Mouse (Mus musculus) left cerebral cortex, postnatal 36 days (tissue): ENCODE data around the gene Irs2. TPM values are rescaled to one million over a fixed set of nuclear protein-coding genes. Genes with fewer than 3 reads are reported as not detected.
A peak's percentile ranks its signal among the peaks of the same experiment; 100 is the strongest.

Experiments used
- DNase-seq, 2 experiments: peaks; one replicate each; pipeline ENCODE4 v3.0.0; 2021 to 2022; ENCODE audit warnings: low spot score in 2 of 2, mixed read lengths in 1 of 2
- intact Hi-C: fragments of 180-260 bp; cut with DNase I; formaldehyde crosslinking; loops from one replicate; pipeline ENCODE4 v1.15.1; 2025
- total RNA-seq, 2 experiments: library from RNA; stranded (reverse); gene quantifications; 2 replicates each; pipeline ENCODE4 v1.2.3; 2021

Gene Irs2
- total RNA-seq, 2 experiments from 2014 or later = 49.7 to 66.6 TPM

DNA sequence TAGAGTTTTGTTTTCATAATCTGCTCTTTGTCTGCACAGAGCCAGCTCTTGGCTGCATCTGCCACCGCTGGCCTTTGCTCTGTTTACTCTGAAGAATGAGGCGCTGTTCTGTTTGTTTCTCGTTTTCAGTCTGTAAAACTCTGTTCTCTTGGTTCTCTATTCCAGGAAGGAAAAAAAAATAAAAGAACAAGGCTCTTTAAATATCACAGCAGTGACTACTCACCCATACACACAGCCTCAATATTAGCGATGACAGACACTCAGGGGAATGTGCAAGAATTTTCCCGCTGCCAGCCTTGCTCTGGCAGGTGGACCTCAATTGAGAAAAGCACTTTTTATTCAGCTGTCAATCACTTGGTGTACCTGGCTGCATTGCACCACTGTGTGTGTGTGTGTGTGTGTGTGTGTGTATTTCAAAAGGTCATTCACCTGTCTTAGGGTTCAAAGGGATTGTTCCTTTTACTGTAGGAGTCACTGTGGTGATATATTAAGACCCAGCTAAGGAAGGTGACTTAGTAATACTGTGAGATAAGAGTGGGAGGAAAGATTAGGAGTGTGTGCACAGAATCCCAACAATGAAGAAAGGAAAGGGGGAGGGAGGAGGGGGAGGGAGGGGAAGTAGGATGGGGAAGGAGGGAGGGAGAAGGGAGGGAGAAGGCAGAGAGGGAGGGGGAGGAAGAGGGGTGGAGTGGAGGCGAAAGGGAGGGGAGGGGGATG is 42.7 kb downstream of the Irs2 start:
- DNase-seq = no peak
- intact Hi-C loops = no loop called here

GRCm38 (mm10) chr8:10964511-10965099 is 43.7 kb downstream of the Irs2 start:
- intact Hi-C loops = no loop called here
- DNase-seq = no peak

- DNase-seq = no peak
- intact Hi-C loops = no loop called here
Measured at GRCm38 (mm10) chr8:10961989-10962388, 46.3 kb downstream of the Irs2 start.

DNA sequence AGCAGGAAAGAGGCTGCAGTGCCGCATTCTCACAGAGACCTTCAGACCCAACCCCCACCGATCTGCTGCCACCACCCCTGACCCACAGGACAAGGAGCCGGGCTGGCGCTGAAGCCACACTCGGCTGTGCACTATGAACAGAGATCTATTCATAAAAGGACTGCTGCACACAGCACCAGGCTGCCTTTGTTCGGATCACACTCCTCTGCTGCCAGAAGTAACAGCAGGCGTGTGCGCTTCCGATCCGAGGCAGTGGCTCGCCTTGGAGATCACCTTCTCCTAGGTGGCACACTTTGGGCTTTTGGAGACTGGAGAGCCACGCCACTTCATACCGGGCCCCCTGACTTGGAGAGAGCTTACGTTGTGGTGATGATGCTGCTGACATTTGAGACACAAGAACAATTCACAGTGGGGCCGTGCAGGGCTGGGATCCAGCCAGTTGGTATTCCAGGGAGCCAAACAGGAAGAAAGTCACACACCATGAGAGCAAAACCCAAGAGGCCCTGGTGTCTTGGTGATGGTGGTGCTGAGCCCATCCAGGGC is 47.9 kb downstream of the Irs2 start:
- DNase-seq = no peak
- intact Hi-C loops = no loop called here

- DNase-seq = no peak
- intact Hi-C loops = no loop called here
Measured at GRCm38 (mm10) chr8:10957292-10957955, 50.8 kb downstream of the Irs2 start.

DNA sequence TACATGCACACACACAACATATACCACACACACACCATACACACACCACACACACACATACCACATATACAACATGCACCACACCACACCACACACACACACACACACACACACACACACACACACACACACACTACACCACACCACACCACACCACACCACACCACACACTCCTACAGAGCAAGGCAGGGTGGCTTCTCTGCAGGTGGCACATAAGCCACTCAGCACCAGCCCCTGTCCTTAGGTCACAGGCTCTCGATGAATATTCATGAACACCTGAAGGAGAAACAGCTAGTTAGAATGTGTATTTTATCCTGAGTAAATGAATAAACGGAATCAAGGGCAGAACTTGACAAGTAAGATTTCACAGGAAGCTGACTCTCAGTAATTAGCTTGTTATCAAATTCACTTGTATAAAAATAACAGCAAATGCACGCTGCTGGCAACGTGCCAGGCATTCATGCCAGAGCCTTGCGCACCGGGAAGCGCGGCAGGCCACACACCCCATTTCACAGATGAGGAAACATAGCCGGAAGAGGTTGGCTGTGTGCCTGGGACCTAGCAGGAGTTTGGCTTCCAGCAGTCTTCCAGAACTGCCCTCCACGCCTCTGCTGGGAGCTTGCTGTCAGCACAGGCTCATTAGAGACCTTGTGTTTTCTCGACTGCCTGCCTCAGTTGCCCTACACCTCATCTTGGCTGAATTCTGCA is 54.8 kb downstream of the Irs2 start:
- intact Hi-C loops = no loop called here
- DNase-seq = peak in 1 of 2 experiments; percentile 45

GRCm38 (mm10) chr8:10952706-10953105 is 55.6 kb downstream of the Irs2 start:
- intact Hi-C loops = no loop called here
- DNase-seq = no peak

DNA sequence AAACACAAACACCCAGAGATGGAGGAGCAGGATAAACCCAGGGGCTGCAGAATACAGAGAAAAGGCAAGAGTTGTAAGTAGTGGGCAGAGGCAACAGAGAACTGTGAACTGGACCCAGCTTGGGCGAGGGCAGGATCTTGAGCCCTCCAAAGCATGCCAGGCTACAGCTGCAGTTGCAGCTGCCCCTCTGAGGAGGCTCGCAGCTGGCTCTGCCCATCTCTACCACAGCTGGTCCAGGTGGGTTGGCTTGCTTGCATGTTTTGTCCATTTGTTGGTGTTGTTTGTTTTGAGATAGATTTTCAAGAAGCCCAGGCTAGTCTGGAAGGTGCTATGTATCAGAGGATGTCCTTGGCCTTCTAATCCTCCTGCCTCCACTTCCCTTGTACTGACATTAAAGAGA is 56.0 kb downstream of the Irs2 start:
- no peak for DNase-seq
- intact Hi-C loops = no loop called here

DNA sequence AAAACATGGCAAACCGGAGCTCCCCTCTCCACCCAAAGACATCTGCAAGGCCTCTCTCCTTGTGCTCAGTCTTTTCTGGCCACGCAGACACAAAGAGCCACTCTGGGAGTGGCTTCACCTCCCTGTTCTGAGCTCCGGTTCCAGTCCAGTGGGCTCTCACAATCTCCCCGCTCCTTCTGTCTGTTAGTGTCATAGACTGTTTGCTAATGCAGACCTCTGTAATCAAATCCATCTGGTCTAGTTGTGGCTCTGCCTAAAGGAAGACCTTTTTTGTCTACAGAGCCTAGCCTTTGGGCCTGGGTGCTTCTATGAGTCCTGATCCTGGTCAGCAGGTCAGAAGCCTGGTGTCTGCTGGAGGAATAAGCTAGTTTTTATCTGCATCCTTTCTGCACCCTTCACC is 56.7 kb downstream of the Irs2 start:
- intact Hi-C loops = no loop called here
- DNase-seq = no peak

DNA sequence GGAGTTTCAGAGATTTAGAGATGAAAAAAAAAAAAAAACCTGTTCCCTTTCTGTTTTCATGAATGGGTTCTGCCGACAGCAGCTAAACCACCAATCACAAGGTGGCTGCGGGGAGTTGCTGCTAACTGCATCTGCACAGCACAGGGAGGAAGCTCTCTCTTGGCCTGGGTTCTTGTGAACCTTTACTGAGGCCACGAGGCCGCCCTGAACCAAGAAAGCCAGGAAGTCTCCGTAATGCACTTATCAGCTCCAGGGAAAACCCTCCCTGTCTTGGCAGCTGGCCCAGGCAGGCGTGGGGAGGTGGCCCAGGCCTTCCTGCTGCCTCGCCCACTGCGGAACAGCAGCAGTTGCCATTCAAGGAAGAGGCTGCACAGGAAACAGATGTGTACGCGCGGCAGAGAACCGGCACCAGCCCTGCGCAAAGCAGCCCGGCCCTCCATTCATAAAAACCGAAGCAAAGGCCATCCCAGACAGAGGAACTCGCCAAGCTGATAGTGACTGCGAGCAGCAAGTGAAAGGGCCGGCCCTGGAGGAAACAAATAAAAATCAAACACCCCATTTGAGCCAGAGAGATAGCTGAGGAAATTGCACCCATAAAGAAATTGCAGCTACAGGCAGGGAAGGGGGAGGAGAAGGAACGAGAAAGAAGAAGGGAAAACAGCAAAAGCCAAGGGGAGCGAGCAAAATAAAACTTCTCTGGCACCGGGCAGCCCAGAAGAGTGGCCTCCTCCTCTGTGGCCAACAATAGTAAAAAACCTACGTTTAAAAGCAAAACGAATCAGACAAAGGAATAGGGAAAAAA is 62.1 kb downstream of the Irs2 start:
- intact Hi-C loops = no loop called here
- peak; percentile 80 to 81 for DNase-seq

DNA sequence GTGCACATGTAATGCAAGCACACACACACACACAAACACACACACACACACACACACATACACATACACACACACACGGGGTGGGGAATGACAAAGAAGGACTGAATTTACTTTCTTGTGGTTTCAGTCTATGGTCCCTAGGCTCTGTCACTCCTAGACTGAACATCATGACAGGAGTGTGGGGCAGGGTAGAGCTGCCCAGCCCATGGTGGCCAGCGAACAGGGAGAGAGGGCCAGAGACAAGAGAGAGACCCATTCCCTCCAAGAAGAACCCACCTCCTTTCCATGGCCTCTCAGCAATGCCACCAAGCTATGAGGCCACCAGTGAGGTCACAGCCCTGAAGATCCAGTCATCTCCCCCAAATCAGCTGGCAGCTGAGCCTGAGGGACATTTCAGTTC is 62.8 kb downstream of the Irs2 start:
- intact Hi-C loops = no loop called here

GRCm38 (mm10) chr8:10943314-10944060 is 64.8 kb downstream of the Irs2 start:
- intact Hi-C loops = no loop called here
- DNase-seq = no peak

More for the DNA sequence above, 62.8 kb downstream of the Irs2 start:
- no peak for DNase-seq

DNA sequence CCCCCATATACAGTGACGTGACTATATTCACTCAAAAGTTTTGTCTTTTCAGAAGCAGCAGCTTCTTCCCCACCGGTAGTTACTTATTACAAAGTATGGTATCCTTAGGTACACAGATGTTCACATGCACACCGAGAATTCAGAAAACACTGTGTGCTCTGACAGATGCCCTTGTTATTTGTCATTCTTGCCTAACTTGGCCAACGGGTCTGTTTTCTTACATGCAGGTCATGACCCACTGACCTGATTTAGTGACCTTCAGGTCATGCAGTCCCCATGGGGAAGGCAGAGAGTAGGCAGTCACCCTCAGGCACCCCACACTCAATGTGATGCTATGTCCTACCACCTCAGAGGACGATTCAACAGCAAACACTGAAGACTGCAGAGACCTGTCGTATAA is 68.4 kb downstream of the Irs2 start:
- no peak for DNase-seq
- intact Hi-C loops = no loop called here

GRCm38 (mm10) chr8:10939210-10939782 is 69.0 kb downstream of the Irs2 start:
- no peak for DNase-seq
- intact Hi-C loops = no loop called here

GRCm38 (mm10) chr8:10938284-10938683 is 70.0 kb downstream of the Irs2 start:
- no peak for DNase-seq
- intact Hi-C loops = no loop called here

DNA sequence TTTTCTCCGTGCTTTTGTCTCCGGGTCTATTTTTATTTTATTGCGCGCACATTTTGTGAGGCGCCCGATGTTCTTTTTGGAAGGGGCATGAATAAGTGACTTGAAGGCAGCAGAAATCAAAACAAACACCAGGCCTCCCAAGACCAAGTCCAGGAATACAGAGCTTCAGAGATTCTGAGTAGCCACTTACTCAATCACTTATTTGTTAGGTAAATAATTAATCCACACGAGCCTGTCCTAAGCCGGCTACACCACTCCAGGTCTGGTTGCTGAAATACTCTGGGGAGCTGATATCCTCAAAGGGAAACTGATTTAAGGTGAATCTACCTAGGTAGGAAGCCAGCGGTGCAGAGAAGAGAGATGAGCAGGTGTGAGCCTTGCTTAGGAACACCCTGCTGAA is 71.6 kb downstream of the Irs2 start:
- intact Hi-C loops = no loop called here
- DNase-seq = no peak

- intact Hi-C loops = no loop called here
- no peak for DNase-seq
Measured at GRCm38 (mm10) chr8:10935231-10935630, 73.0 kb downstream of the Irs2 start.
